Mouse (Mus musculus) kidney, adult 2 months (tissue): ENCODE data around the gene Tenm3.

ENCODE experiments used
- CTCF ChIP-seq: fragments of 200-500 bp; conservative IDR thresholded peaks from 2 replicates; pipeline ENCODE4 v1.5.1; 2011; ENCODE audit warnings: low read depth, mild to moderate bottlenecking, control low read depth, low read length, moderate library complexity, mixed read lengths; ENCODE audit not compliant: insufficient read depth, insufficient read length
- POLR2A ChIP-seq: fragments of 200-500 bp; IDR thresholded peaks from one replicate; pipeline ENCODE4 v1.6.1; 2011; ENCODE audit warnings: low read depth, low read length, control low read depth

- no peak for TF ChIP-seq CTCF
- no peak for TF ChIP-seq POLR2A
Measured at GRCm38 (mm10) chr8:48275066-48275465, 568.7 kb downstream of the Tenm3 start.
